Mouse (Mus musculus) layer of hippocampus, postnatal 14 days (tissue): ENCODE data around the gene Slc22a23. TPM values are rescaled to one million over a fixed set of nuclear protein-coding genes. Genes with fewer than 3 reads are reported as not detected.
"Not testable (repeated sequence)": the region's sequence is repeated elsewhere in the genome, so short reads cannot be mapped to it uniquely, and the experiment has no call there.

ENCODE experiments used
- DNase-seq, 2 experiments: peaks; one replicate each; pipeline ENCODE4 v3.0.0; 2021 to 2022; ENCODE audit warnings: low spot score in 2 of 2, mixed read lengths in 1 of 2
- long read RNA-seq, 2 experiments: library from polyadenylated mRNA; stranded (forward); transcript quantifications; one replicate each; pipeline ENCODE4 v2.0.0; 2021
- total RNA-seq, 2 experiments: library from RNA; stranded (reverse); gene quantifications; 2 replicates each; pipeline ENCODE4 v1.2.3; 2021

Slc22a23 gene
- total RNA-seq: 10 to 100 TPM; 50.9 to 53.6 TPM
- long read RNA-seq, experiment 1, full-length matches to known transcripts: 6 of 17 reads
- long read RNA-seq, experiment 1, partial matches to known transcripts: 3 of 17 reads
- long read RNA-seq, experiment 1, other reads (novel, unspliced or antisense): 8 of 17 reads
- long read RNA-seq, experiment 2, full-length matches to known transcripts: 3 of 16 reads
- long read RNA-seq, experiment 2, partial matches to known transcripts: 1 of 16 reads
- long read RNA-seq, experiment 2, other reads (novel, unspliced or antisense): 12 of 16 reads

GRCm38 (mm10) chr13:34345128-34346085 lies at the start of gene Slc22a23:
TSS of gene Slc22a23 (minus strand) at chr13:34345182.
- DNase-seq: peak; percentile 69 to 76

- not testable (repeated sequence) for DNase-seq
These were observed 49.3 kb upstream of the Slc22a23 start for GRCm38 (mm10) chr13:34394305-34394704.

GRCm38 (mm10) chr13:34392376-34392775 lies 47.4 kb upstream of the Slc22a23 start:
- no peak for DNase-seq

- DNase-seq: no peak
These were observed 43.2 kb upstream of the Slc22a23 start for GRCm38 (mm10) chr13:34388219-34388618.

- DNase-seq: no peak
These were observed 38.4 kb upstream of the Slc22a23 start for GRCm38 (mm10) chr13:34383416-34383815.

- DNase-seq: no peak
These were observed 33.9 kb upstream of the Slc22a23 start for GRCm38 (mm10) chr13:34378926-34379325.

GRCm38 (mm10) chr13:34375145-34375544 lies 30.2 kb upstream of the Slc22a23 start:
- no peak for DNase-seq

GRCm38 (mm10) chr13:34372870-34373478 lies 28.0 kb upstream of the Slc22a23 start:
- no peak for DNase-seq

- DNase-seq: no peak
These were observed 27.2 kb upstream of the Slc22a23 start for GRCm38 (mm10) chr13:34371951-34372869.

GRCm38 (mm10) chr13:34370281-34370825 lies 25.4 kb upstream of the Slc22a23 start:
- no peak for DNase-seq

GRCm38 (mm10) chr13:34365226-34365625 lies 20.2 kb upstream of the Slc22a23 start:
- DNase-seq: no peak

GRCm38 (mm10) chr13:34355656-34356055 lies 10.7 kb upstream of the Slc22a23 start:
- no peak for DNase-seq

GRCm38 (mm10) chr13:34354830-34355624 lies 10.0 kb upstream of the Slc22a23 start:
- no peak for DNase-seq

- no peak for DNase-seq
These were observed 8.3 kb upstream of the Slc22a23 start for GRCm38 (mm10) chr13:34353241-34353640.

- DNase-seq: no peak
These were observed 6.5 kb upstream of the Slc22a23 start for GRCm38 (mm10) chr13:34351437-34351836.

- no peak for DNase-seq
These were observed 3.2 kb upstream of the Slc22a23 start for GRCm38 (mm10) chr13:34347960-34348889.

GRCm38 (mm10) chr13:34346748-34347147 lies 1.8 kb upstream of the Slc22a23 start:
- no peak for DNase-seq

- DNase-seq: no peak
These were observed 1.3 kb upstream of the Slc22a23 start for GRCm38 (mm10) chr13:34346238-34346637.
